Mouse (Mus musculus): ENCODE data around the gene Ddn.

Gene Ddn

GRCm38 (mm10) chr15:98796803-98797595 lies 12.3 kb downstream of the Ddn start:
- no peak for DNase-seq

GRCm38 (mm10) chr15:98793141-98793698 lies 16.1 kb downstream of the Ddn start:
- no peak for DNase-seq

GRCm38 (mm10) chr15:98792233-98793020 lies 16.9 kb downstream of the Ddn start:
- no peak for DNase-seq

- no peak for DNase-seq
These were observed 17.5 kb downstream of the Ddn start for GRCm38 (mm10) chr15:98791771-98792170.

GRCm38 (mm10) chr15:98791221-98791620 lies 18.1 kb downstream of the Ddn start:
- DNase-seq: no peak

- no peak for DNase-seq
These were observed 18.5 kb downstream of the Ddn start for GRCm38 (mm10) chr15:98790761-98791160.

- DNase-seq: peak; percentile 66 to 69
These were observed 19.4 kb downstream of the Ddn start, which contains the start of gene Wnt1 for GRCm38 (mm10) chr15:98789661-98790535. TSS of gene Wnt1 (plus strand) at chr15:98789857.

GRCm38 (mm10) chr15:98788972-98789660 lies 20.2 kb downstream of the Ddn start:
- no peak for DNase-seq

GRCm38 (mm10) chr15:98787930-98788329 lies 21.4 kb downstream of the Ddn start:
- no peak for DNase-seq

GRCm38 (mm10) chr15:98785744-98786143 lies 23.5 kb downstream of the Ddn start:
- no peak for DNase-seq

GRCm38 (mm10) chr15:98781166-98781565 lies 28.1 kb downstream of the Ddn start:
- DNase-seq: no peak

- DNase-seq: peak in 1 of 2 experiments; percentile 40
These were observed 28.7 kb downstream of the Ddn start for GRCm38 (mm10) chr15:98780573-98780972.

- DNase-seq: no peak
These were observed 29.2 kb downstream of the Ddn start for GRCm38 (mm10) chr15:98780075-98780474.

GRCm38 (mm10) chr15:98778806-98779205 lies 30.5 kb downstream of the Ddn start:
- DNase-seq: no peak

- DNase-seq: no peak
These were observed 31.0 kb downstream of the Ddn start for GRCm38 (mm10) chr15:98778191-98778770.

GRCm38 (mm10) chr15:98777762-98778161 lies 31.5 kb downstream of the Ddn start, which contains the start of gene Wnt10b:
TSS of gene Wnt10b (minus strand) at chr15:98778150.
- peak in 1 of 2 experiments; percentile 28 for DNase-seq

GRCm38 (mm10) chr15:98777005-98777616 lies 32.2 kb downstream of the Ddn start:
- DNase-seq: no peak

GRCm38 (mm10) chr15:98776280-98777004 lies 32.8 kb downstream of the Ddn start:
- DNase-seq: peak; percentile 44 to 58

GRCm38 (mm10) chr15:98775533-98775932 lies 33.8 kb downstream of the Ddn start:
- DNase-seq: no peak

GRCm38 (mm10) chr15:98774096-98774495 lies 35.2 kb downstream of the Ddn start:
- DNase-seq: no peak
